Mouse (Mus musculus) MEL (cell line): ENCODE measurements around the gene Gmds. TPM values are rescaled to one million over a fixed set of nuclear protein-coding genes. Genes with fewer than 3 reads are reported as not detected.

Experiments
- DNase-seq: peaks from one replicate; pipeline ENCODE4 v3.0.0; 2011; ENCODE audit warnings: low read depth, low spot score
- H3K27ac ChIP-seq: 2 replicates; pipeline ENCODE4 v1.5.1; 2012; ENCODE audit warnings: low read depth, mild to moderate bottlenecking, control low read depth, low read length, moderate library complexity; ENCODE audit not compliant: control insufficient read depth
- H3K27me3 ChIP-seq, 2 experiments: fragments of 150-350 bp in 1 of 2; sonication (generic) in 1 of 2; 2 replicates each; pipeline ENCODE4 v1.6.1; 2012; ENCODE audit warnings: low read length in 2 of 2, mild to moderate bottlenecking in 2 of 2, improper control_type of control experiment in 1 of 2, moderate library complexity in 1 of 2; ENCODE audit not compliant: insufficient read depth in 2 of 2, control insufficient read depth in 1 of 2
- H3K36me3 ChIP-seq, 2 experiments: 2 replicates each; pipeline ENCODE4 v1.6.1; 2012 to 2014; ENCODE audit warnings: low read length in 2 of 2, improper control_type of control experiment in 1 of 2, inconsistent platforms in 1 of 2, mild to moderate bottlenecking in 1 of 2; ENCODE audit not compliant: insufficient read depth in 2 of 2, control insufficient read depth in 1 of 2
- H3K4me1 ChIP-seq, 2 experiments: fragments of 150-350 bp in 1 of 2; sonication (generic) in 1 of 2; 2 replicates each; pipeline ENCODE4 v1.6.1; 2012; ENCODE audit warnings: low read length in 2 of 2, improper control_type of control experiment in 1 of 2, mild to moderate bottlenecking in 1 of 2; ENCODE audit not compliant: insufficient read depth in 2 of 2, control insufficient read depth in 1 of 2
- H3K4me3 ChIP-seq, 2 experiments: fragments of 150-350 bp in 1 of 2; sonication (generic) in 1 of 2; 2 replicates each; pipeline ENCODE4 v1.5.1; 2012; ENCODE audit warnings: low read depth in 2 of 2, low read length in 2 of 2, mild to moderate bottlenecking in 2 of 2, moderate library complexity in 2 of 2, control low read depth in 1 of 2, improper control_type of control experiment in 1 of 2; ENCODE audit not compliant: control insufficient read depth in 1 of 2, insufficient read depth in 1 of 2
- H3K79me2 ChIP-seq: 2 replicates; pipeline ENCODE4 v1.6.1; 2012; ENCODE audit warnings: mild to moderate bottlenecking, low read length, moderate library complexity; ENCODE audit not compliant: control insufficient read depth, poor library complexity, insufficient read depth
- H3K9ac ChIP-seq: 2 replicates; pipeline ENCODE4 v1.6.1; 2012; ENCODE audit warnings: low read depth, mild to moderate bottlenecking, control low read depth, low read length, moderate library complexity; ENCODE audit not compliant: control insufficient read depth, poor library complexity, severe bottlenecking
- H3K9me3 ChIP-seq: fragments of 150-350 bp; sonication (generic); replicated peaks from 2 replicates; pipeline ENCODE4 v1.6.1; 2012; ENCODE audit warnings: mild to moderate bottlenecking, low read length, improper control_type of control experiment, moderate library complexity; ENCODE audit not compliant: insufficient read depth
- CHD1 ChIP-seq: IDR thresholded peaks from 2 replicates; pipeline ENCODE4 v1.6.1; 2012; ENCODE audit warnings: low read depth, mild to moderate bottlenecking, inconsistent platforms, low read length, improper control_type of control experiment
- CHD2 ChIP-seq: IDR thresholded peaks from 2 replicates; pipeline ENCODE4 v1.6.1; 2011; ENCODE audit warnings: low read length, improper control_type of control experiment
- ELF1 ChIP-seq: IDR thresholded peaks from 2 replicates; pipeline ENCODE4 v1.6.1; 2014; ENCODE audit warnings: low read depth, mild to moderate bottlenecking, inconsistent platforms, low read length, improper control_type of control experiment, moderate library complexity
- EP300 ChIP-seq, 2 experiments: IDR thresholded peaks; 2 replicates each; pipeline ENCODE4 v1.6.1; 2011; ENCODE audit warnings: improper control_type of control experiment in 2 of 2, low read length in 2 of 2, low read depth in 1 of 2, mild to moderate bottlenecking in 1 of 2
- ETS1 ChIP-seq: IDR thresholded peaks from 2 replicates; pipeline ENCODE4 v1.6.1; 2012; ENCODE audit warnings: low read depth, mild to moderate bottlenecking, inconsistent platforms, low read length, improper control_type of control experiment, moderate library complexity
- GABPA ChIP-seq: IDR thresholded peaks from 2 replicates; pipeline ENCODE4 v1.6.1; 2012; ENCODE audit warnings: low read depth, mild to moderate bottlenecking, inconsistent platforms, low read length, improper control_type of control experiment, moderate library complexity
- GATA1 ChIP-seq: IDR thresholded peaks from 2 replicates; pipeline ENCODE4 v1.6.1; 2011; ENCODE audit warnings: low read depth, low read length, improper control_type of control experiment
- MAFK ChIP-seq: IDR thresholded peaks from 2 replicates; pipeline ENCODE4 v1.6.1; 2011; ENCODE audit warnings: low read depth, mild to moderate bottlenecking, low read length, improper control_type of control experiment, borderline replicate concordance
- MAX ChIP-seq: IDR thresholded peaks from 2 replicates; pipeline ENCODE4 v1.6.1; 2011; ENCODE audit warnings: low read length, improper control_type of control experiment
- MAZ ChIP-seq: IDR thresholded peaks from 2 replicates; pipeline ENCODE4 v1.6.1; 2012; ENCODE audit warnings: low read depth, mild to moderate bottlenecking, inconsistent platforms, low read length, improper control_type of control experiment
- MXI1 ChIP-seq: IDR thresholded peaks from 2 replicates; pipeline ENCODE4 v1.6.1; 2011; ENCODE audit warnings: mild to moderate bottlenecking, low read depth, low read length, improper control_type of control experiment
- NELFE ChIP-seq: IDR thresholded peaks from 2 replicates; pipeline ENCODE4 v1.6.1; 2011; ENCODE audit warnings: low read depth, low read length, improper control_type of control experiment
- NRF1 ChIP-seq: IDR thresholded peaks from 2 replicates; pipeline ENCODE4 v1.6.1; 2014; ENCODE audit warnings: low read depth, mild to moderate bottlenecking, inconsistent platforms, low read length, improper control_type of control experiment, moderate library complexity; ENCODE audit not compliant: poor library complexity, insufficient read depth, severe bottlenecking
- POLR2AphosphoS2 ChIP-seq: IDR thresholded peaks from 2 replicates; pipeline ENCODE4 v1.6.1; 2011; ENCODE audit warnings: low read length, improper control_type of control experiment
- POLR2AphosphoS5 ChIP-seq: IDR thresholded peaks from 2 replicates; pipeline ENCODE4 v1.6.1; 2012; ENCODE audit warnings: low read depth, borderline replicate concordance, mild to moderate bottlenecking, inconsistent platforms, low read length, moderate library complexity, mixed read lengths
- SIN3A ChIP-seq: IDR thresholded peaks from 2 replicates; pipeline ENCODE4 v1.6.1; 2012; ENCODE audit warnings: low read length, improper control_type of control experiment, inconsistent platforms
- SMC3 ChIP-seq: IDR thresholded peaks from 2 replicates; pipeline ENCODE4 v1.6.1; 2011; ENCODE audit warnings: low read depth, low read length, improper control_type of control experiment
- TAL1 ChIP-seq: IDR thresholded peaks from 2 replicates; pipeline ENCODE4 v1.6.1; 2012; ENCODE audit warnings: mild to moderate bottlenecking, inconsistent platforms, low read length, moderate library complexity, mixed read lengths
- TBP ChIP-seq: IDR thresholded peaks from 2 replicates; pipeline ENCODE4 v1.8.0; 2011; ENCODE audit warnings: low read depth, low read length, improper control_type of control experiment
- TCF12 ChIP-seq: IDR thresholded peaks from 2 replicates; pipeline ENCODE4 v1.6.1; 2014; ENCODE audit warnings: low read depth, mild to moderate bottlenecking, inconsistent platforms, low read length, improper control_type of control experiment, moderate library complexity
- UBTF ChIP-seq: IDR thresholded peaks from 2 replicates; pipeline ENCODE4 v1.6.1; 2012; ENCODE audit warnings: low read depth, mild to moderate bottlenecking, inconsistent platforms, low read length, improper control_type of control experiment, moderate library complexity, borderline replicate concordance; ENCODE audit not compliant: insufficient read depth
- polyA plus RNA-seq, 2 experiments: library from polyadenylated mRNA; stranded (reverse) in 1 of 2; unstranded in 1 of 2; fragments of >175 nt in 1 of 2; fragments of >200 nt in 1 of 2; gene quantifications; 2 replicates each; pipeline versions ENCODE4 v1.2.1 to v1.2.4; 2012; ENCODE audit warnings: low replicate concordance in 2 of 2, low read depth in 1 of 2; ENCODE audit not compliant: insufficient read length in 2 of 2, insufficient read depth in 1 of 2, missing spikeins in 1 of 2
- total RNA-seq: library from RNA; depleted of rRNA; stranded (reverse); fragments of 300-350 nt; gene quantifications from 2 replicates; pipeline ENCODE4 v1.2.3, GENCODE M21; 2012

The Gmds gene
- total and polyA plus RNA-seq, 3 experiments: 17.4 to 32.2 TPM; not detected in 1

GRCm38 (mm10) chr13:31825180-31825579 lies 513.4 kb downstream of the Gmds start:
- no peaks in the 10 kb centered on the region for H3K36me3 ChIP-seq
- DNase-seq: peak; percentile 52
- H3K27ac ChIP-seq: no peak overlapping the region
- no peaks in the 10 kb centered on the region for H3K9me3 ChIP-seq
- no peak overlapping the region for H3K9ac ChIP-seq
- H3K4me3 ChIP-seq: no peak overlapping the region
- no peaks in the 10 kb centered on the region for H3K79me2 ChIP-seq
- no peaks in the 10 kb centered on the region for H3K4me1 ChIP-seq
- TF ChIP-seq MAZ: no peak
- peak in 1 of 2 experiments; percentile 17; a peak in 1 of 4 replicates for TF ChIP-seq EP300 (IDR thresholded peaks at IDR 0.05; ENCODE audit: low read depth in 1 of 2, low read length in 2 of 2)
- no peak for TF ChIP-seq CHD1
- no peak for TF ChIP-seq TBP
- no peak for TF ChIP-seq SIN3A
- TF ChIP-seq POLR2AphosphoS5: no peak
- TF ChIP-seq UBTF: no peak
- no peak for TF ChIP-seq MXI1
- peak; percentile 10; the same call in 1 of the 2 replicates for TF ChIP-seq TAL1
- TF ChIP-seq ELF1: no peak
- no peak for TF ChIP-seq MAX
- no peak for TF ChIP-seq GABPA
- H3K27me3 ChIP-seq: no peaks in the 10 kb centered on the region

- Histone ChIP-seq H3K27ac (no peak overlapping the region), H3K36me3 (no peaks in the 10 kb centered on the region), H3K9me3 (no peaks in the 10 kb centered on the region), H3K79me2 (no peaks in the 10 kb centered on the region), H3K27me3 (no peaks in the 10 kb centered on the region), H3K4me1 (no peaks in the 10 kb centered on the region), H3K9ac (no peak overlapping the region), H3K4me3 (no peak overlapping the region)
- no peak for DNase-seq
- no peak for TF ChIP-seq POLR2AphosphoS2
Measured at GRCm38 (mm10) chr13:31823316-31823715, 515.2 kb downstream of the Gmds start.

GRCm38 (mm10) chr13:31821050-31821449 lies 517.5 kb downstream of the Gmds start:
- no peak overlapping the region for H3K27ac ChIP-seq
- no peaks in the 10 kb centered on the region for H3K4me1 ChIP-seq
- no peaks in the 10 kb centered on the region for H3K79me2 ChIP-seq
- no peak overlapping the region for H3K4me3 ChIP-seq
- H3K36me3 ChIP-seq: no peaks in the 10 kb centered on the region
- H3K27me3 ChIP-seq: no peaks in the 10 kb centered on the region
- no peak for DNase-seq
- H3K9me3 ChIP-seq: no peaks in the 10 kb centered on the region
- TF ChIP-seq NRF1 (no peak), MXI1 (no peak), TAL1 (no peak), MAX (no peak), CHD2 (no peak), MAFK (no peak), TCF12 (no peak), SMC3 (no peak), NELFE (no peak), ETS1 (no peak), GATA1 (no peak)
- H3K9ac ChIP-seq: no peak overlapping the region
